Mouse (Mus musculus) heart, embryonic 11.5 days (tissue): ENCODE data around the gene Olfr1377. TPM values are rescaled to one million over a fixed set of nuclear protein-coding genes. Genes with fewer than 3 reads are reported as not detected.
"Not testable (repeated sequence)": the region's sequence is repeated elsewhere in the genome, so short reads cannot be mapped to it uniquely, and the experiment has no call there.

Source experiments
- ATAC-seq: fragments of 200-750 bp; cut with Nextera tagmentation; replicated peaks from 2 replicates; pipeline ENCODE4 v1.8.0; 2017; ENCODE audit warnings: moderate library complexity; ENCODE audit not compliant: insufficient number of reproducible peaks, low FRiP score, low TSS enrichment
- H3K27ac ChIP-seq: fragments of 300-500 bp; sonication (generic); 2 replicates; pipeline ENCODE4 v1.5.1; 2014; ENCODE audit warnings: mild to moderate bottlenecking, low read depth, low read length
- H3K27me3 ChIP-seq: fragments of 300-500 bp; sonication (generic); 2 replicates; pipeline ENCODE4 v1.6.1; 2014; ENCODE audit warnings: mild to moderate bottlenecking, low read length, mixed read lengths; ENCODE audit not compliant: control insufficient read depth, insufficient read depth
- H3K36me3 ChIP-seq: fragments of 300-500 bp; sonication (generic); 2 replicates; pipeline ENCODE4 v1.6.1; 2014; ENCODE audit warnings: mild to moderate bottlenecking, low read length, moderate library complexity, mixed read lengths; ENCODE audit not compliant: control insufficient read depth, insufficient read depth
- H3K4me1 ChIP-seq: fragments of 300-500 bp; sonication (generic); 2 replicates; pipeline ENCODE4 v1.6.1; 2014; ENCODE audit warnings: low read length; ENCODE audit not compliant: control insufficient read depth, insufficient read depth
- H3K4me2 ChIP-seq: fragments of 300-500 bp; sonication (generic); 2 replicates; pipeline ENCODE4 v1.6.1; 2014; ENCODE audit warnings: mild to moderate bottlenecking, moderate library complexity
- H3K4me3 ChIP-seq: fragments of 300-500 bp; sonication (generic); 2 replicates; pipeline ENCODE4 v1.5.1; 2014; ENCODE audit warnings: low read depth, low read length
- H3K9ac ChIP-seq: fragments of 300-500 bp; sonication (generic); 2 replicates; pipeline ENCODE4 v1.6.1; 2014; ENCODE audit warnings: mild to moderate bottlenecking, low read depth, low read length, moderate library complexity
- H3K9me3 ChIP-seq: fragments of 300-500 bp; sonication (generic); replicated peaks from 2 replicates; pipeline ENCODE4 v1.6.1; 2016; ENCODE audit warnings: low read length; ENCODE audit not compliant: control insufficient read depth
- WGBS: fragments of 180-500 bp; shearing (Covaris S2); extraction: QIAGEN DNeasy Blood & Tissue Kit; methylation state at CpG from one replicate; pipeline ENCODE4 v1.1.7; 2014; ENCODE audit not compliant: insufficient replicate concordance; 5-methylcytosine and 5-hydroxymethylcytosine counted together
- polyA plus RNA-seq: library from polyadenylated mRNA; unstranded; fragments of >200 nt; fragmentation: Nextera tagmentation; extraction: Ambion mirVana; gene quantifications from 2 replicates; pipeline ENCODE4 v1.2.1, GENCODE M21; 2014

Olfr1377 gene
- polyA plus RNA-seq, 1 experiment from 2014 or later: not detected

- H3K4me1 ChIP-seq: no peaks in the 10 kb centered on the region
- H3K4me3 ChIP-seq: no peak overlapping the region
- 79% methylated on average over 2 of the region's 2 CpGs for WGBS
- no peak overlapping the region for H3K4me2 ChIP-seq
- H3K27me3 ChIP-seq: no peaks in the 10 kb centered on the region; the same call in 1 of the 2 replicates
- no peaks in the 10 kb centered on the region for H3K36me3 ChIP-seq
- H3K9ac ChIP-seq: no peak overlapping the region
- no peak overlapping the region for H3K27ac ChIP-seq
- no peaks in the 10 kb centered on the region for H3K9me3 ChIP-seq
- ATAC-seq: no peak
Measured at GRCm38 (mm10) chr11:51030225-51030624, 48.5 kb downstream of the Olfr1377 start.

DNA sequence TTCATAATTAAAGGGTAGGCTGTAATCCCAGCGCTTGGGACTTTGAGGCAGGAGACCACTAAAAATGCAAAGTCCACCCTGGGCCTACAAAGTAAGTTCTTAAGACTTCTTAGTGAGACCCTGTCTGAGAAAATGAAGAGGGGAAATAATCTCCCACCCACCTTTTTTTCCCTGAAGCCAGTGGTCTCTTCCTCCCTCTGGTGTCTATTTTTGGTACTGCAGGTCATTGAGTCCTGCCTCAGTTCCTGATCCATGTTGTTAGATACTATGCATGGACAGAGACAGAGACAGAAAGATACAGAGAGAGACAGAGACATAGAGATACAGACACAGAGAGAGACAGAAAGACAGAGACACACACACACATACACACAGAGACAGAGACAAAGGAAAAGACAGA, 51.1 kb downstream of the Olfr1377 start:
- Histone ChIP-seq H3K4me2 (no peak overlapping the region), H3K27me3 (no peaks in the 10 kb centered on the region; the same call in 1 of the 2 replicates), H3K27ac (no peak overlapping the region), H3K9ac (no peak overlapping the region), H3K4me3 (no peak overlapping the region), H3K36me3 (no peaks in the 10 kb centered on the region), H3K4me1 (no peaks in the 10 kb centered on the region), H3K9me3 (no peaks in the 10 kb centered on the region)
- WGBS: 35% methylated on average over 1 of the region's 1 CpGs
- no peak for ATAC-seq

DNA sequence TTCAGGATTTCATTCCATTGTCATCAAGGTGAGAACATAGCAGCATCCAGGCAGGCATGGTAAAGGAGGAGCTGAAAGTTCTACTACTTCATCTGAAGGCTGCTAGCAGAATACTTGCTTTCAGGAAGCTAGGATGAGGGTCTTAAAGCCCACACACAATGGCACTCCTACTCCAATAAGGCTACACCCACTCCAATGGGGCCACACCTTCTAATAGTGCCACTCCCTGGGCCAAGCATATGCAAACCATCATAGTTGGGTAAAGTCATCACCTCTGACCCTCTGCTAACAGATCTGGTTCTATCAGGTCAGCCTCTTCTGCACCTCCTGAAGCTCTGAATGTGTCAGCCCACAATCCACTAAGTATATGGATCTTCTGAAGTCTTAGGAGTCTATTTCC, 52.4 kb downstream of the Olfr1377 start:
- H3K4me2 ChIP-seq, H3K36me3 ChIP-seq, H3K27ac ChIP-seq, H3K4me1 ChIP-seq, H3K9ac ChIP-seq, H3K9me3 ChIP-seq, H3K4me3 ChIP-seq, H3K27me3 ChIP-seq, ATAC-seq: not testable (repeated sequence)

GRCm38 (mm10) chr11:51035951-51036350, 54.2 kb downstream of the Olfr1377 start:
- Histone ChIP-seq H3K27me3 (no peaks in the 10 kb centered on the region; the same call in 1 of the 2 replicates), H3K27ac (no peak overlapping the region), H3K4me3 (no peak overlapping the region), H3K9me3 (no peaks in the 10 kb centered on the region), H3K9ac (no peak overlapping the region), H3K4me2 (no peak overlapping the region), H3K36me3 (no peaks in the 10 kb centered on the region), H3K4me1 (no peaks in the 10 kb centered on the region)
- 75% methylated on average over 2 of the region's 2 CpGs for WGBS
- ATAC-seq: no peak

Other genes with a start within 250 kb of the Olfr1377 start
- gene Zfp354c, start 154.2 kb upstream of the Olfr1377 start, polyA plus RNA-seq: 16.9 and 20.4 TPM in 2 replicates
- 0.50 and 0.63 TPM in 2 replicates for gene Zfp879, start 140.4 kb upstream of the Olfr1377 start, polyA plus RNA-seq
- gene Grm6, start 131.3 kb upstream of the Olfr1377 start, polyA plus RNA-seq: 0.04 TPM in 1 of 2 replicates, not detected in the other
- 2.8 and 4.6 TPM in 2 replicates for gene Zfp454, start 94.3 kb upstream of the Olfr1377 start, polyA plus RNA-seq
- gene Zfp2, start 65.8 kb upstream of the Olfr1377 start, polyA plus RNA-seq: 9.2 and 11.2 TPM in 2 replicates
- gene Zfp354b, start 50.3 kb upstream of the Olfr1377 start, polyA plus RNA-seq: 0.30 and 0.82 TPM in 2 replicates
- not detected in 2 replicates for gene 4933414I15Rik, start 38.2 kb upstream of the Olfr1377 start, polyA plus RNA-seq
- not detected in 2 replicates for gene Prop1, start 28.2 kb upstream of the Olfr1377 start, polyA plus RNA-seq
- gene Olfr1378, start 15.4 kb upstream of the Olfr1377 start, polyA plus RNA-seq: not detected in 2 replicates
- gene Olfr51, start 21.6 kb downstream of the Olfr1377 start, polyA plus RNA-seq: not detected in 2 replicates
- not detected in 2 replicates for gene Olfr54, start 32.3 kb downstream of the Olfr1377 start, polyA plus RNA-seq
- not detected in 2 replicates for gene Olfr1375, start 66.1 kb downstream of the Olfr1377 start, polyA plus RNA-seq
- gene Zfp354a, start 77.3 kb downstream of the Olfr1377 start, polyA plus RNA-seq: 6.6 and 8.2 TPM in 2 replicates
- gene Gm12569, start 238.5 kb downstream of the Olfr1377 start, polyA plus RNA-seq: not detected in 2 replicates